Mouse (Mus musculus) megakaryocyte, embryonic 14.5 days (primary cell): ENCODE measurements around the gene Noa1. TPM values are rescaled to one million over a fixed set of nuclear protein-coding genes. Genes with fewer than 3 reads are reported as not detected.

Experiments
- H3K27me3 ChIP-seq: replicated peaks from 2 replicates; pipeline ENCODE3; 2012; ENCODE audit warnings: inconsistent platforms
- H3K36me3 ChIP-seq: replicated peaks from 2 replicates; pipeline ENCODE3; 2012; ENCODE audit warnings: low read length, inconsistent platforms, mixed read lengths
- H3K4me1 ChIP-seq: 2 replicates; pipeline ENCODE4 v1.6.1; 2012; ENCODE audit warnings: inconsistent platforms
- H3K4me3 ChIP-seq: replicated peaks from 2 replicates; pipeline ENCODE3; 2012; ENCODE audit warnings: moderate library complexity, mild to moderate bottlenecking, inconsistent platforms
- H3K9me3 ChIP-seq: 2 replicates; pipeline ENCODE4 v1.6.1; 2012; ENCODE audit warnings: inconsistent platforms
- FLI1 ChIP-seq: IDR thresholded peaks from 2 replicates; pipeline ENCODE4 v1.6.1; 2012; ENCODE audit warnings: low read length, inconsistent platforms, mixed read lengths
- GATA1 ChIP-seq: IDR thresholded peaks from 3 replicates; pipeline ENCODE4 v1.6.1; 2012; ENCODE audit warnings: mixed read lengths, low read length, inconsistent platforms, borderline replicate concordance
- polyA plus RNA-seq: library from polyadenylated mRNA; stranded (reverse); fragments of >175 nt; gene quantifications from 2 replicates; pipeline ENCODE4 v1.2.3, GENCODE M21; 2012; ENCODE audit warnings: low replicate concordance; ENCODE audit not compliant: insufficient read depth

Gene Noa1
- polyA plus RNA-seq, 1 experiment = 14.4 TPM

DNA sequence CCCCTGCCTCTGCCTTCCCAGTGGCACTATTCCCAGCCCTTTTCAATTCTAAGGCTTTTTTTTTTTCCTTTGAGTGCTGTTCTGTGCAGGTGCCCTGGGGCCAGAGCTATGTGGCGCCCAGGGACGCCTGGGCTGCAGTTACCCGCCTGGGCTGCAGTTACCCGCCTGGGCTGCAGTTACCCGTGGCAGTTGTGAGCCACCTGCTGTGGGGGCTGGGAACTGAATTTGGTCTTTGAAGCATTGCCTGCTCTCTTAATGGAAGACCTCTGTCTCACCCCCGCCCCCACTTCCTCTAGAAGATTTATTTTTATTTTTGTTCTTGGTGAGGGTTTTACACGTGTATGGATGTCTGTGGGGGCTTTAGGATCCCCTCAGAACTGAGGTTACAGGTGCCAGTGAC, 36.7 kb downstream of the Noa1 start:
- TF ChIP-seq GATA1 (no peak), FLI1 (no peak)
- H3K36me3 ChIP-seq = peaks cover 91% of the 10 kb centered on the region
- H3K4me3 ChIP-seq = no peak overlapping the region
- no peaks in the 10 kb centered on the region for H3K27me3 ChIP-seq
- peaks cover 68% of the 10 kb centered on the region for H3K4me1 ChIP-seq
- no peaks in the 10 kb centered on the region for H3K9me3 ChIP-seq

DNA sequence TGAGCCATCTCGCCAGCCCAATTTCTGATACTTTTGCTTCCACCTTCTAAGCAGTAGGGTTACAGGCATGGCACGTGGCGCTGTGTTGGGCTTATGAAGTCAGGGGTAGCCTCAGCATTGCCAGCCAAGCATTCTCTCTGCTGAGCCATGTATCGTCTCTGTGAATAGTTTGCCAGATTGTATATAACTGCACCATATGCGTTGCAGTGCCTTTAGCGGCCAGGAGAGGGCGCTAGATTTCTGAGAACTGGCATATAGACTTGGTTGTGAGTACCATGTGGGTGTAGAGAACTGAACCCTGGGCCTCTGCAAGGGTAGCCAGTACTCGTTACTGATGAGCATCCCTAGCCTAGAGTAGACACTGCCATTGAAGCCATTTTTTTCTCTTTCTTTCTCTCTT, 40.5 kb downstream of the Noa1 start:
- no peaks in the 10 kb centered on the region for H3K9me3 ChIP-seq
- H3K27me3 ChIP-seq = no peaks in the 10 kb centered on the region
- TF ChIP-seq GATA1 (no peak), FLI1 (no peak)
- H3K4me3 ChIP-seq = peak overlapping the region; percentile 62
- H3K4me1 ChIP-seq = peaks cover 59% of the 10 kb centered on the region
- peaks cover 61% of the 10 kb centered on the region for H3K36me3 ChIP-seq

DNA sequence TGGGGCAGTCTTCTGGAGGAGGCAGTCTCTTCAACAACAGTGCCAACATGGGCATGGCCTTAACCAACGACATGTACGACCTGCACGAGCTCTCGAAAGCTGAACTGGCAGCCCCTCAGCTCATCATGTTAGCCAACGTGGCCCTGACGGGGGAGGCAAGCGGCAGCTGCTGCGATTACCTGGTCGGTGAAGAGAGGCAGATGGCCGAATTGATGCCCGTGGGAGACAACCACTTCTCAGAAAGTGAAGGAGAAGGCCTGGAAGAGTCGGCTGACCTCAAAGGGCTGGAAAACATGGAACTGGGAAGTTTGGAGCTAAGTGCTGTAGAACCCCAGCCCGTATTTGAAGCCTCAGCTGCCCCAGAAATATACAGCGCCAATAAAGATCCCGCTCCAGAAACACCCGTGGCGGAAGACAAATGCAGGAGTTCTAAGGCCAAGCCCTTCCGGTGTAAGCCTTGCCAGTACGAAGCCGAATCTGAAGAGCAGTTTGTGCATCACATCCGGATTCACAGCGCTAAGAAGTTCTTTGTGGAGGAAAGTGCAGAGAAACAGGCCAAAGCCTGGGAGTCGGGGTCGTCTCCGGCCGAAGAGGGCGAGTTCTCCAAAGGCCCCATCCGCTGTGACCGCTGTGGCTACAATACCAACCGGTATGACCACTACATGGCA, 41.8 kb downstream of the Noa1 start:
- Histone ChIP-seq H3K4me1 (peaks cover 46% of the 10 kb centered on the region), H3K4me3 (peak overlapping the region; percentile 80), H3K27me3 (no peaks in the 10 kb centered on the region), H3K9me3 (no peaks in the 10 kb centered on the region), H3K36me3 (peaks cover 48% of the 10 kb centered on the region)
- no peak for TF ChIP-seq FLI1
- no peak for TF ChIP-seq GATA1

DNA sequence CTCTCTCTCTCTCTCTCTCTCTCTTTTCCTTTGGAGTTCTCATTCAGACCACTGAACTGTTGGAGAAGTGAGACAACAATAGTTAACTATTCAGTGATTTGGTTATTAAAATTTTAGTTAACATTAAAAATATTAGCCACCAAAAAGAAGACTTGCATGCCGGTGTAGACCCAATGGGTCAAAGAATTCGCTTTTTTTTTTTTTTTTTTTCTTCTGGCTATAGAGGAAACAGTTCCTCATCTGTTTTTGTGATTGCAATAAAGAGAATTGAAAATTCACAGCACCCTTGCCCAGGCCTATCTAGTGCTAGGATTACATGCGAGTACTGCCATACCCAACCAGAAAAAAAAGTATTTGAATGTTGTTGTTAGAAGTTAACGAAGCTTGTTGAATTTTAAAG, 42.4 kb downstream of the Noa1 start:
- TF ChIP-seq FLI1 (no peak), GATA1 (no peak)
- H3K4me3 ChIP-seq = peak overlapping the region; percentile 96
- peaks cover 43% of the 10 kb centered on the region for H3K36me3 ChIP-seq
- H3K9me3 ChIP-seq = no peaks in the 10 kb centered on the region
- no peaks in the 10 kb centered on the region for H3K27me3 ChIP-seq
- H3K4me1 ChIP-seq = peaks cover 41% of the 10 kb centered on the region

DNA sequence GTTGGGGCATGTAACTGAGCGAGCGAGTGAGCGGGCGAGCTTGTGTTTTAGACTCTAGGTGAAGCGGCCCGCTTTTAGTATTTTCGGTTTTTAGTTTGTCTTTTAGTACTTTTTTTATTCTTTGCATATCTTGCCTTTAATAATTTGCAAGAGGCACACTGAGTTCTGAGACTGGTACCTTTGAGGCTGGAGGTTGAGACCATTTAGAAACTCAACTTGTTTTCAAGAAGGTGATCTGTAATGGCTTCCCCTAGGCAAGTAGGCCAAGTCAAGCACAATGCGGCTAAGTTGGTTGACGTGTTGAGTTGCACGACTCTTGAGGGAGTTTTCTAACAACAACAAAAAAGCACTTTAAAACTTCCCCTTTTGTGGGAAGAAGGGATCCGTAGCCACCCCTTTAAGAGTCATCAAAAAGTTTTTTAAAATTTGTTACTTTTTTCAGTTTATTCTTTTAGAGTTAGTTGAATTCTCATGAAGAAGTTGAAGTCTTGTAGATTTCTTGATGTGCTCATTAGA, 42.9 kb downstream of the Noa1 start:
- Histone ChIP-seq H3K9me3 (no peaks in the 10 kb centered on the region), H3K36me3 (peaks cover 38% of the 10 kb centered on the region), H3K4me3 (peak overlapping the region; percentile 96), H3K27me3 (no peaks in the 10 kb centered on the region), H3K4me1 (peaks cover 38% of the 10 kb centered on the region)
- TF ChIP-seq FLI1 = no peak
- no peak for TF ChIP-seq GATA1

DNA sequence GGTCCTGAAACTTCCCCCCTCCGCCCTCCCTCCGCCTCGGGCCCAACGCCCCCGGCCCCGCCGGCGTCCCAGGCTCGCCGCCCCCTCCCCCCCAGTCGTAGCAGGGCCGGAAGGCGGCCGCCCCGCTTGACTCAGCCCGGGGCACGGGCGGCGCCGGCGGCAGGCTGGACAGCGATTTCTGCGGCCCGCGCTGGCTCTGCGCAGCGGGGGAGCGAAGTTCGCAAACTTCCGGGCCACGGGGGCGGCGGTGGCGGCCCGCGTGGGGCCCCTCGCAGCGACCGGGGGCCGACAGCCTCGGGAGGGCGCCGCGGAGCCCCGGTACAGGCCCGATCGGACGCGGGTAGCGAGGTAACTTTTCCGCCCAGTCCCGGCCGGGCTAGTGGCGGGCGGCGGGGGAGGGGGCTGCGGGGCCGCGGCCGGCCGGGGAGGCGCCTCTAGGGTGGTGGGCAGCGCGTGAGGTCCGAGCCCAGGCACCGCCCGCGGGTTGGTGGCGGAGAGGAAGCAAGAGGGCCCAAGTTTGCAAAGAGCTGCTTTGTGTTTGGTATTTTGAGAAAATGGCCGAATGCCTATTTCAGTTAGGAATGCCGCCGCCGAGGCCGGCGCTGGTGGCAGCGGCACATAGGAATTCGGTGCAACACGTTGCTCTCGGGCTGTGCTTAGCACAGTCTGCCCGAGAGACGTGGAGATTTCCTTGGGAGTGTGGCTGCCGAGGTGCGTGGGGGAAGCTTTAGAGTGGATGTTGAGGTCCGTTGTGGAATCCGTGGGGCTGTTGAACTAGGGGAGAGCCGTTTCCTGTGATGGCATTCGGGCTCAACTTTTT, 43.6 kb downstream of the Noa1 start:
- H3K4me1 ChIP-seq = peaks cover 35% of the 10 kb centered on the region
- peak overlapping the region; percentile 96 for H3K4me3 ChIP-seq
- no peaks in the 10 kb centered on the region for H3K27me3 ChIP-seq
- TF ChIP-seq FLI1 (no peak), GATA1 (no peak)
- H3K36me3 ChIP-seq = peaks cover 34% of the 10 kb centered on the region
- no peaks in the 10 kb centered on the region for H3K9me3 ChIP-seq

DNA sequence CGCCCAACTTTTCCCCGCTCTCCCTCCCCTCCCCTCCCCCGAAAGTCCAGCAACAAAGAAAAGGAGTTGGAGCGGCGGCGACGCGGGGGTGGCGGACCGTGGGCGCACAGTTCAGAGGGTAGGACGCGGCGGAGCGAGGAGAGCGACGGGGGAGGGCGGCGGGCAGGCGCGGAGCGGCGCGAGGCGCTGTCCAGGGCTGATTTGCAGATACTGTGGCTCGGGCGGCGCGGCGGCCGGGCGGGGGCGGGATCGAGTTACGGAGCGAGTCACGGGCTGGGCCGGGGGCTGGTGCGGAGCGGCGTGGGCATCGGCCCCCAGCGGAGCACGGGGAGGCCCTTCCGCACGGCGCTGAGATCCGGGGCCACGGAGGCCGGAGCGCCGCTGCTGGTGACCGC, 44.2 kb downstream of the Noa1 start:
- H3K4me1 ChIP-seq = peaks cover 31% of the 10 kb centered on the region
- peaks cover 28% of the 10 kb centered on the region for H3K36me3 ChIP-seq
- TF ChIP-seq GATA1 = no peak
- TF ChIP-seq FLI1 = no peak
- no peaks in the 10 kb centered on the region for H3K9me3 ChIP-seq
- no peaks in the 10 kb centered on the region for H3K27me3 ChIP-seq
- peak overlapping the region; percentile 96 for H3K4me3 ChIP-seq

DNA sequence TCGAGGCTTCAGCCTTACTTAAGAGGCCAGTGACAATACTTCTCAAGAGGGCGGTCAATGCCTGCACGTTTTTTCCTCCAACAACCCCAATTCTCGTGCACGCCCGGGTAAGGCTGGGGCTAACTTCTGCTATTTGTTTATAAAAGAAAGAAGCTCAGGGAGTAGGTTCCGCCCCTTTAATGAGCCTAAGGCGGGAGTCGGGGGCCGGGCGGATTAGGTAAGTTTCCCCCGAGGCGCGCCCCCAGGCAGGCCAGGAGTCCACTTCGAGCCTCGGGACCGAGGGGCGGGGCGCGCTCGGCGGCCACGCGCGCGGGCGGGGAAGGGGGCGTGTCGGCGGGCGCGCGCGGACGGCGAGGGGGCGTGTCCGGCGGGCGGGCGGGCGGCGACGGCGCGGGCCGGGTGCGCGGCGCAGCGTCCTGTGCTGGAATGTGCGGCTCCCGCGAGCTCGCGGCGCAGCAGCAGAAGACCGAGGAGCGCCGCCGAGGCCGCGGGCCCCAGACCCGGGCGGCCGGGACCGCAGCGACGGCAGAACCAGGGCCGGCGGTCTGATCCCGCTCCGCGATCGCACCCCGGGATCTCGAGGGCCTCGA, 44.7 kb downstream of the Noa1 start, which contains the start of gene Rest:
Gene Rest (plus strand): TSS at position 411 of the 590 bp plus-strand sequence.
- Histone ChIP-seq H3K4me3 (peak within 1 kb of the TSS; percentile 96), H3K36me3 (peaks cover 23% of the 10 kb centered on the region), H3K27me3 (peaks cover 3% of the 10 kb centered on the region), H3K9me3 (no peaks in the 10 kb centered on the region), H3K4me1 (peaks cover 30% of the 10 kb centered on the region)
- TF ChIP-seq FLI1 (no peak), GATA1 (no peak)

DNA sequence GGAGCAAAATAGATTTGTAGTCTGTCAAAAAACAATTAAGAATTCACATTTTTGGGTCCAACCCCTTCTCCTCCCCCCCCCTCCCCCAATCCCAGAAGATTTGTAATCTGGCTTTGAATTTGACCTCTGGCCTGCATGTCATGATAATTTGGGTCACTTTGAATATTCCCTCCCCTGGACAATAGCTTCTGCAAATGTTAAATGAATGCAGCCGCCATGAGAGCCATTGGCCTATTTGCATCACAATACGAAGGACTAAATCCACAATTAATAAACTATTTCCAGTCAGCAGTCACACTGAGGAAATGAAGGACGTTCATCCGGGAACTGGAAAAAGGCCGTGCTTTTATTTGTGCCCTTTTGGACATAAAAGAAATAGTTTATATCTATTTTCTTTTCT, 47.8 kb downstream of the Noa1 start:
- H3K27me3 ChIP-seq = peaks cover 8% of the 10 kb centered on the region
- H3K9me3 ChIP-seq = no peaks in the 10 kb centered on the region
- no peak for TF ChIP-seq FLI1
- no peak for TF ChIP-seq GATA1
- H3K4me1 ChIP-seq = peaks cover 11% of the 10 kb centered on the region
- H3K4me3 ChIP-seq = no peak overlapping the region
- H3K36me3 ChIP-seq = no peaks in the 10 kb centered on the region

DNA sequence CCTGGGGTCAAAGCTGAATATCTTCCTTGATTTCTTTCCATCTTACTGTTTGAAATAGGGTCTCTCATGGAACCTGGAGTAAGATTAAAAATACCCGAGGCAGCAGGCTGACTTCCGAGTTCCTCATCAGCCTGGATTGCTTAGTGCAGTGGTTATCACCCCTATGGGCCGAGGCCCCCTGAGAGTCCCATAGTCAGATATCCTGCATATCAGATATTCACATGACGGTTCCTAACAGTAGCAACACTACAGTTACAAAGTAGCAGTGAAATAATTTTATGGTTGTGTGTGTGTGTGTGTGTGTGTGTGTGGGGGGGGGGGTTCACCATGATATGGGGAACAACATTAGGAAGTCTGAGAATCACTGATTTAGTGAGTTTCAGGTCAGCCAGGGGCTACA, 48.7 kb downstream of the Noa1 start:
- H3K9me3 ChIP-seq = no peaks in the 10 kb centered on the region
- H3K27me3 ChIP-seq = peaks cover 8% of the 10 kb centered on the region
- TF ChIP-seq GATA1 (no peak), FLI1 (no peak)
- H3K36me3 ChIP-seq = no peaks in the 10 kb centered on the region
- peaks cover 11% of the 10 kb centered on the region for H3K4me1 ChIP-seq
- H3K4me3 ChIP-seq = no peak overlapping the region
